Mouse (Mus musculus): ENCODE data around the gene Ranbp6. TPM values are rescaled to one million over a fixed set of nuclear protein-coding genes. Genes with fewer than 3 reads are reported as not detected.

Ranbp6 gene
- total RNA-seq, 2 experiments from 2014 or later: 17.0 to 17.3 TPM

DNA sequence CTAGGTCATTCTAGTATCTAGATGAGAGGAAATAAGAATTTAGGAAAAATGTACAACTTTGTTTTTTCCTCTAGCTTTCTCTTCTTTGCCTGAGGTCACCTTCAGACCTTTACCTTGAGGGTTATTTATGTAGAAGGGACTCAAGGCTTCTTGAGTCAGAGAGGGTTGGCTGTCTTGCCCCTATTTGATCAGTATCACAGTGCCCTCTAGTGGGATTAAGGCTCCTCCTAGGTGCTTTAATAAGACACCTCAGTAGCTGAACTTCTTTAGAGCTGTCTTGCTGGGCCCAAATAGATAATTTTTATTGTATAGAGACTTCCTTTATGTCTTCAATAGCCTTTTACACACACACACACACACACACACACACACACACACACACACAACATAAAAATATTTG is 8.2 kb upstream of the Ranbp6 start:
- DNase-seq (ENCODE audit: low spot score in 2 of 2): no peak

- DNase-seq (ENCODE audit: low spot score in 2 of 2): no peak
These were observed 2.8 kb downstream of the Ranbp6 start for GRCm38 (mm10) chr19:29810022-29810421.

DNA sequence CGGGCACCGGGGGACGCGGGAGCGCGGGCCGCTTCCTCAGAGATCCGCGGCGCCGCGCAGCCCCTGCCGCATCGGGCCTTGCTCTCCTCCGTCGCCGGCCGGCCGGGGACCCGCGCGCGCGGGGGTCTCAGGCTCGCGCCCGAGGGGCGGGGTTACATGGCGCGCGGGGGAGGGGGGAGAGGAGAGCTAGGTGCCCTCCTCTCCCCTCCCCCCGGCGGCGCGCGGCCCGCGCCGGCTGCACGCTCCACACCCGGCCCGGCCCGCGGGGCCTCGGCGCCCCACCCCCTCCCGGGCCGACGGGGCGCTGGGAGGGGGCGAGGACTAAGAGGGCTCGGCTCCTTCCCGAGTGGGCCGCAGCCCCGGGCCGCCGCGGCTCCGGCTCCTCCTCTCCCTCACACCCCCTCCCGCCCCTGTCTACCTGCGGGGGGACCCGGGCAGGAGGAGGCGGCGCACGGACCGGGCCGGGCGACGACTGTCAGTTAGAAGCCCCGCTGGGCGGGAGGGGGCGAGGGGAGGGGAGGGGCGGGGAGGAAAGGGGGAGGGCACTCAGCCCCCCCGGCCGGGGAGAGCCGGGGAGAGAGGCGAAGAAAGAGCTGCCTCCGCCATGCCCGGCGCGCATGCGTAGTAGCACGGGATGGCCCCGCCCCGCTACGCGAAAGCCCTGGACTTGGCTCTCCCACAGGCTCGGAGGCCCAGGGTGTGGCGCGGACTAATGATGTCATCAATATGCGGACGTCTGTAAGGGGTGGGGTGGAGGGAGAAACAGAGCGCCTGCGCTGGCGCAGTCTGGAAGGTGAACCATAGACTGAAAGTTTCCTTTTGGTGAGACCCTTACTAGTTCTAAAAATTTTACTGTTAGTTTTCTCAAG is 6.6 kb downstream of the Ranbp6 start, which contains the start of gene 9930021J03Rik:
9930021J03Rik (minus strand) TSS at position 73 of the 869 bp plus-strand sequence.
- peak; percentile 96 to 99 for DNase-seq (ENCODE audit: low spot score in 2 of 2)

- peak; percentile 48 to 63 for DNase-seq (ENCODE audit: low spot score in 2 of 2)
These were observed 7.5 kb downstream of the Ranbp6 start for GRCm38 (mm10) chr19:29805101-29805916.

- DNase-seq (ENCODE audit: low spot score in 2 of 2): no peak
These were observed 8.8 kb downstream of the Ranbp6 start for GRCm38 (mm10) chr19:29803946-29804345.

- no peak for DNase-seq (ENCODE audit: low spot score in 2 of 2)
These were observed 15.4 kb downstream of the Ranbp6 start for GRCm38 (mm10) chr19:29797371-29797770.

DNA sequence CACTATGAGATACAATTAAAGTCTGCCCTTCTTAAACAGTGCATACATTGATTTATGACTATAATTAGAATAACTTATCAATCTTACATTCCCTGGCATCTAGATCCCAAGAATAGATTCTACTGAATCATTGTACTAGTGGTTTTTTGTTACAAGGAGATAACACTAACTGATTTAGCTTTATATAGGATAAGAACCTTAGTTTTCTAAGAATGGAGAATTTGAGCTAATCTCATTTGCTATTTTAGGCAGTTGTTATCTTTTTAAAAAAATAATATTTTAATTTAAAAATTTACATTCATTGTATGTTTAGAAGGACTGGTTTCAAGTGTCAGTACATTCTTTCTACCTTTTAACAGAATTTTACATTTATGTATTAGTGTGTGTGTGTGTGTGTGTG is 24.8 kb downstream of the Ranbp6 start:
- DNase-seq (ENCODE audit: low spot score in 2 of 2): no peak

GRCm38 (mm10) chr19:29782914-29783313 is 29.9 kb downstream of the Ranbp6 start:
- no peak for DNase-seq (ENCODE audit: low spot score in 2 of 2)

Other genes with a start within 250 kb of the Ranbp6 start
- 10 to 100 TPM; 70.0 to 74.7 TPM for gene Ermp1, start 164.6 kb downstream of the Ranbp6 start, total RNA-seq (2021)
- not detected for gene Mlana, start 115.2 kb downstream of the Ranbp6 start, total RNA-seq (2021)
- gene 9930021J03Rik, start 7.0 kb downstream of the Ranbp6 start, total RNA-seq (2021): 10 to 100 TPM; 19.7 to 24.2 TPM
- 10 to 100 TPM; 26.7 to 29.6 TPM for gene Il33, start 112.1 kb upstream of the Ranbp6 start, total RNA-seq (2021)
- not detected for gene Trpd52l3, start 190.8 kb upstream of the Ranbp6 start, total RNA-seq (2021)
- gene Uhrf2, start 217.5 kb upstream of the Ranbp6 start, total RNA-seq (2021): 10 to 100 TPM; 51.9 to 57.9 TPM